Mouse (Mus musculus): ENCODE data around the gene Pak7. TPM values are rescaled to one million over a fixed set of nuclear protein-coding genes. Genes with fewer than 3 reads are reported as not detected.

The Pak7 gene
- 28.7 and 29.6 TPM in 2 replicates for total RNA-seq (2014; rRNA removed)
- polyA plus RNA-seq (2015; fragmentation: Nextera tagmentation; extraction: Ambion mirVana), result 20.6 and 21.2 TPM in 2 replicates

DNA sequence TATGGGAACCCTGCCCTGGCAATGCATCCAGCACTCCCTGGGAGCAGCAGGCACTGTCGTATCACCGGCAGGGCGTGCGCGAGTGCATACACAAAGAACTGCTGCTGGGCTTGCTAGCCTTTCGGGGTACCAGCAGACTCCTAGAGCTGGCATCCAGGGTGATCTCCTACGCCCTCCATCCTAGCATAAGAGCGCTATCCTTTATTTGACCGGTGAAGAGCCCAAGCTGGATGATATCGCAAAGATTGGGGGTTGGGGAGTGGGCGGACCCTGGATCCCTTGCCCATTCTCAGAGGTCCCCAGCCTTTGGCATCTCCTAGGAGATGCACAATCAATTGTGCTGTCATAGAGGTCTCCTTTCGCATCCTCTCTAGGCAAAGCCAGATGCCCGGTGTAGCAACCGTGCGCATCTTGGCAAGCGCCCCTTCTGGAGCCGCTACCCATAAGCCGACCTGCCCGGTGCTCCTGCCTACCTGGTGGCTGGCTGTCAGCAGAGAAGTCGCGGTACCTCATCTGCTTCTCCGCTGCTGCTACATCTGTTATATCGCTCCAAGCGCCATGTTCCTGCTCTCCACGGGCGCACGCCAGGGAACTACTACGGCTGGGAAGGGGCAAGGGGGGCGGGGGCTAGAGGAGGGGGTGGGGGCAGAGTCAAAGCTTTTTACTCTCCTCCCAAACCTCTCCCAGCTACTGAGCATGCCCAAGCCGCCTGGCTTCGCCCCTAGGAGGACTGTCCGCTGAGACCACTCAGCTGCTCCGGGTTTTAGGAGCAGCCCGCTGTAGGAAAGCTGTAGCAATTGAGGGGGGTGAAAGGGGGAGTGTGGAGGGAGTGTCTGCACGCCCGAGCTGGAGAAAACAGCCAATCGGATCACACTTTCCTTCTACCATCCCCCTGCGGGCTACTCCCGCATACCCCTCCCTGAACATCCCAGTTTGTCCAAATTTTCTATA, at the start of gene Pak7:
Gene Pak7 (minus strand): TSS at position 787 of the 951 bp plus-strand sequence.
- under 1% methylated on average over 39 of the region's 39 CpGs for WGBS
- peak within 1 kb of the TSS; percentile 71 for H3K4me3 ChIP-seq (ENCODE audit: low read depth, low read length)
- H3K27me3 ChIP-seq (ENCODE audit: insufficient read depth, low read length), result no peaks in the 10 kb centered on the region

DNA sequence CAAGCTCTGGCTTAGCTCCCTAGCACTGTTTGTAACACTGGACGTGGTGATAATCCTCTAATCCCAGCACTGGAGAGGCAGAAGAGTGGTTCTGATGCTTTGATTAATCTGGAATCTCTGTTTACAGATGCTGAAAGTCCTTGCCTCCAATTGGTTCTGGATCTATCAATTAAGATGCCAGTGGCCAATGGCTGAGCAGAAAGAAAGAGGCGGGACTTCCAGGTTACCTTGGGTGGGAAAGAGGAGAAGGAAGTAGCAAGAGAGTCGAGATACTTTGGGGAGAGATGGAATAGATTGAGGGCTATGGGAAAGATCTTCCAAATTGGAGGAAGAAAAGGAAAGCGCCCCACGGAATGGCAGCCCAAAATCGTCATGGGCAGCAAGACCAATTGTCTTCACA, 37.8 kb upstream of the Pak7 start:
- Histone ChIP-seq H3K4me1 (ENCODE audit: insufficient read depth, low read length) (no peaks in the 10 kb centered on the region), H3K27me3 (ENCODE audit: insufficient read depth, low read length) (no peaks in the 10 kb centered on the region), H3K4me3 (ENCODE audit: low read depth, low read length) (no peak overlapping the region), H3K9me3 (ENCODE audit: low read length) (no peaks in the 10 kb centered on the region), H3K9ac (replicated peaks; ENCODE audit: low read length, poor library complexity, severe bottlenecking) (no peak overlapping the region), H3K36me3 (ENCODE audit: insufficient read depth, low read length) (no peaks in the 10 kb centered on the region), H3K4me2 (ENCODE audit: low read depth, low read length, poor library complexity, severe bottlenecking) (no peak overlapping the region), H3K27ac (ENCODE audit: low read depth, low read length) (no peak overlapping the region)
- DNase-seq (ENCODE audit: low spot score), result no peak
- ATAC-seq (ENCODE audit: low FRiP score), result no peak
- TF ChIP-seq CTCF (IDR thresholded peaks at IDR 0.05), result no peak
- WGBS, result 81% methylated on average over 6 of the region's 6 CpGs

More for the DNA sequence above, at the start of gene Pak7:
- ATAC-seq (ENCODE audit: low FRiP score) (peak; percentile 98), DNase-seq (ENCODE audit: low spot score) (peak; percentile 96)
- Histone ChIP-seq H3K9me3 (ENCODE audit: low read length) (no peaks in the 10 kb centered on the region), H3K4me1 (ENCODE audit: insufficient read depth, low read length) (peaks cover 8% of the 10 kb centered on the region; the same call in 1 of the 2 replicates), H3K9ac (replicated peaks; ENCODE audit: low read length, poor library complexity, severe bottlenecking) (peak within 1 kb of the TSS; percentile 90), H3K27ac (ENCODE audit: low read depth, low read length) (peak within 1 kb of the TSS; percentile 91), H3K36me3 (ENCODE audit: insufficient read depth, low read length) (no peaks in the 10 kb centered on the region), H3K4me2 (ENCODE audit: low read depth, low read length, poor library complexity, severe bottlenecking) (peak within 1 kb of the TSS; percentile 62)
- TF ChIP-seq CTCF (IDR thresholded peaks at IDR 0.05), result peak; percentile 45

DNA sequence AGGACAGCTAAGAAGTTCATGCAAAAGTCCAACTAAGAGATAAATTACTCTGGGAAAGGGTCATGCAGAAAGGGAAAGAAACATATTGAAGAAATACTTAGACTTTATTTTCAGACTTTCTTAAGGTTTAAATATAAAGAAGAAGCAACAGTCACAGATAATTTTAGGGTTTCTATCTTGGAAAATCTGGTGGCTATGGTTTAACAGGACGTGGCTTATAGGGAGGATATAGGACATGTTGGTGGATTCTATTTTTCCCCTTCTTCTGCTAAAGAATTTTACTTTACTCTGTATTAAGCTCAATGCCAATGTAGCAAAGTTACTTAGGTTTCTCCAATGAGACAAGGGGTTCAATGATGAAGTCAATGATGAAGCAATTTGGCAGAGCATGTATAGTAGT, 31.8 kb upstream of the Pak7 start:
- DNase-seq (ENCODE audit: low spot score) (no peak), ATAC-seq (ENCODE audit: low FRiP score) (no peak)
- H3K9me3 ChIP-seq (ENCODE audit: low read length), result no peaks in the 10 kb centered on the region

DNA sequence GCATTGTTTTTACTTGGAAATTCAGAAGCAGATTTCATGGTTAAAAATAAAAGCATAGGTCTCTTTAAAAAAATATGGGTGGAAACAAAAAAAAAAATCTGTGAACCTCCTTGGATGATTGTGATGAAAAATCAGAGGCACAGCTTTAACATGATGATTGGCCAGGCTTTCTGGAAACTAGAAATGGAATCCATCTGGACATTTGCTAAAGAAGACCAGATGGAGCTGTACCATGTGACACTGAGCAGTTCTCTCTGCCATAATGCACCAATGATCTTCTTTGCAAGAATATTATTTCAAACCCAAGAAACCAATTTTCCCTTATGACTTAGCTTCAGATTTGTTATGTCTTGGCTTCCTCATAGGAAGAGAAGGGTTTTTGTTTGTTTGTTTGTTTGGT, 28.6 kb upstream of the Pak7 start:
- Histone ChIP-seq H3K27ac (ENCODE audit: low read depth, low read length) (no peak overlapping the region), H3K9ac (replicated peaks; ENCODE audit: low read length, poor library complexity, severe bottlenecking) (no peak overlapping the region), H3K4me3 (ENCODE audit: low read depth, low read length) (no peak overlapping the region), H3K27me3 (ENCODE audit: insufficient read depth, low read length) (no peaks in the 10 kb centered on the region), H3K36me3 (ENCODE audit: insufficient read depth, low read length) (no peaks in the 10 kb centered on the region), H3K9me3 (ENCODE audit: low read length) (no peaks in the 10 kb centered on the region), H3K4me1 (ENCODE audit: insufficient read depth, low read length) (no peaks in the 10 kb centered on the region), H3K4me2 (ENCODE audit: low read depth, low read length, poor library complexity, severe bottlenecking) (no peak overlapping the region)
- TF ChIP-seq CTCF (IDR thresholded peaks at IDR 0.05), result no peak
- ATAC-seq (ENCODE audit: low FRiP score) (no peak), DNase-seq (ENCODE audit: low spot score) (no peak)

More for the DNA sequence above, 31.8 kb upstream of the Pak7 start:
- Histone ChIP-seq H3K36me3 (ENCODE audit: insufficient read depth, low read length) (no peaks in the 10 kb centered on the region), H3K4me3 (ENCODE audit: low read depth, low read length) (no peak overlapping the region), H3K27ac (ENCODE audit: low read depth, low read length) (no peak overlapping the region), H3K27me3 (ENCODE audit: insufficient read depth, low read length) (no peaks in the 10 kb centered on the region), H3K4me1 (ENCODE audit: insufficient read depth, low read length) (no peaks in the 10 kb centered on the region), H3K4me2 (ENCODE audit: low read depth, low read length, poor library complexity, severe bottlenecking) (no peak overlapping the region), H3K9ac (replicated peaks; ENCODE audit: low read length, poor library complexity, severe bottlenecking) (no peak overlapping the region)
- no peak for TF ChIP-seq CTCF (IDR thresholded peaks at IDR 0.05)
- WGBS, result 83% methylated on average over 1 of the region's 1 CpGs

DNA sequence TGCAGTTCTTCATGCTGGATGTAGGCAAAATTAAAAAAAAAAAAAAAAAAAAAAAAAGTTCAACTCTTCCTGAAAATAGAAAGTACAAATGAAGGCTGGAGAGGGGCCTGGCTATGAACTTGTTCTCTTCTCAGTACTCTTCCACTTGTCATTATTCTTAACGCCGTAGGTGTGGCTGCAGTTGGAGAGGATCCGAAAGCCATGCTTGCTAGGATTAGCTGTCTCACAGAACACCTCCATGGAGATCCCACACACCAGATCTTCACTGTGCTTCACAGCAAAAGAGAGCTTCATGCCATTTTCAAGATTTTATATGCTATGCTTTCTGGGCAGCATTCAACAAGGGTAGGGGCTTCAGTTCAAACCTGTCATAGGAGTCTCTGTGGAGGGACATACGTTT, 14.8 kb upstream of the Pak7 start:
- Histone ChIP-seq H3K4me2 (ENCODE audit: low read depth, low read length, poor library complexity, severe bottlenecking) (no peak overlapping the region), H3K9ac (replicated peaks; ENCODE audit: low read length, poor library complexity, severe bottlenecking) (no peak overlapping the region), H3K27ac (ENCODE audit: low read depth, low read length) (no peak overlapping the region), H3K4me1 (ENCODE audit: insufficient read depth, low read length) (no peaks in the 10 kb centered on the region), H3K27me3 (ENCODE audit: insufficient read depth, low read length) (no peaks in the 10 kb centered on the region), H3K36me3 (ENCODE audit: insufficient read depth, low read length) (no peaks in the 10 kb centered on the region), H3K4me3 (ENCODE audit: low read depth, low read length) (no peak overlapping the region), H3K9me3 (ENCODE audit: low read length) (no peaks in the 10 kb centered on the region)
- DNase-seq (ENCODE audit: low spot score), result no peak
- ATAC-seq (ENCODE audit: low FRiP score), result no peak
- WGBS, result 85% methylated on average over 4 of the region's 4 CpGs
- TF ChIP-seq CTCF (IDR thresholded peaks at IDR 0.05), result no peak

DNA sequence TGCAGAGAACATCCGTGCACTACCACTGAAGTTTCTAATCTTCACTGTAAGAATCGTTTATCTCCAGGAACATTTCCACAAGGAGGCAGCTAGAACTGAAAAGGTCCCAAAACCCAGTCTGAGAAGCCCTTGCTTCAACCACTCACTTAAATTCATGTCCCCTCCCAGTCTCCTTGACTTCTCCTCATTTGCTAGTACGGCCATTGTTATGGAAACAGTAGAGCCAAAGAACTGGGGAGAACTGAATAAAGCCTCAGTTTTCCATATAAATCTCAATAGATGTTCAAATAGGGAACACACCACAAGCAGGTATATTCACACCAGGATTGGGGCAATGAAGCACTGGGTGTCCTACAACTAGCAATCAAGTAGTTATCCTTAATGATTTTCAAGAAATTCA, 12.4 kb downstream of the Pak7 start:
- H3K4me2 ChIP-seq (ENCODE audit: low read depth, low read length, poor library complexity, severe bottlenecking), result no peak overlapping the region
- no peaks in the 10 kb centered on the region for H3K4me1 ChIP-seq (ENCODE audit: insufficient read depth, low read length)
- H3K4me3 ChIP-seq (ENCODE audit: low read depth, low read length), result no peak overlapping the region
- TF ChIP-seq CTCF (IDR thresholded peaks at IDR 0.05), result no peak
- H3K36me3 ChIP-seq (ENCODE audit: insufficient read depth, low read length), result no peaks in the 10 kb centered on the region
- DNase-seq (ENCODE audit: low spot score) (no peak), ATAC-seq (ENCODE audit: low FRiP score) (no peak)
- no peak overlapping the region for H3K27ac ChIP-seq (ENCODE audit: low read depth, low read length)
- H3K27me3 ChIP-seq (ENCODE audit: insufficient read depth, low read length), result no peaks in the 10 kb centered on the region
- no peak overlapping the region for H3K9ac ChIP-seq (replicated peaks; ENCODE audit: low read length, poor library complexity, severe bottlenecking)
- WGBS, result 57% methylated on average over 3 of the region's 3 CpGs
- no peaks in the 10 kb centered on the region for H3K9me3 ChIP-seq (ENCODE audit: low read length)

Measured in midbrain, postnatal 0 days (tissue).